ENCODE assay signal across 24 mouse cellular contexts in the genomic region with DNA sequence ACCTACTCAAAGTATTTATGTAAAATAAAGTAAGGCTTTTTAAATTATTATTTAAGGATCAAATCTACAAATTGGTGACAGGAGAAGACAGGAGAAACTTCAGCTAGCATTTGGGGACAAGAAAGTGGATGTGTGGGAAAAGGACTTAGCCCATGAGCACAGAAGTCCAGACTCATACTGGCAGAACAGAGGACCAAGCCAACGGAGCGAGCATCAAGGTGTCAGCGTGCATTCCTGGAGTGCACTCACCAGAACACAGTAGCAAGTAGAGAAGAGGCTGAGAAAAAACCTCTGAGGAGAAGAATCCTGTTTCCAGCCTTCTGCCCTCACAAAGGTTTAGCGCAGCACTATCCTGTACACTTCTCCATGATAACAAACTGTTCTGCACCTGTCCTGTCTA. TPM values are rescaled to one million over a fixed set of nuclear protein-coding genes. Genes with fewer than 3 reads are reported as not detected.
DNase-seq lines count a peak whose midpoint lies in the region; ATAC-seq and TF ChIP-seq lines count a peak whose summit lies in the region.
"Had no signal": no experiment of that assay in that cellular context is flagged by ENCODE, and none has a peak within 500 bp of the region (broad histone marks: within the 10 kb centered on the region; RNA-seq: fewer than 3 reads in every experiment).

No protein-coding gene starts in this region.

- DNase-seq in kidney, adult 18-20 months, result peak; percentile 41
- DNase-seq in kidney, postnatal 10 days, result peak; percentile 42
- no peak for DNase-seq in liver, embryonic 13.5 days
- DNase-seq in lung, adult 2 months, result no peak
- no peak for DNase-seq in right cerebral cortex, postnatal 10 days (ENCODE audit: low spot score in 2 of 2)
- DNase-seq: adrenal gland, postnatal 10 days; cerebellum, adult 8-10 months; cerebellum, postnatal 36 days; gastrocnemius, postnatal 10 days; heart, postnatal 10 days; layer of hippocampus, postnatal 36 days; thymus, adult 2 months; thymus, postnatal 4 days had no signal

- peaks cover 30% of the 10 kb centered on the region for H3K4me1 ChIP-seq in brown adipose tissue, adult 24 weeks (ENCODE audit: control insufficient read depth, insufficient read depth, insufficient read length, low read length)
- H3K4me1 ChIP-seq in liver, embryonic 13.5 days (replicated peaks), result peaks cover 51% of the 10 kb centered on the region
- peaks cover 32% of the 10 kb centered on the region for H3K4me1 ChIP-seq in lung, adult 2 months (ENCODE audit: control insufficient read depth, insufficient read depth, low read length)
- H3K4me1 ChIP-seq in hindbrain, embryonic 13.5 days (replicated peaks), result no peaks in the 10 kb centered on the region
- H3K4me1 ChIP-seq: forebrain, embryonic 15.5 days; limb, embryonic 12.5 days had no signal

- no peaks in the 10 kb centered on the region for H3K36me3 ChIP-seq in liver, embryonic 13.5 days
- H3K36me3 ChIP-seq in hindbrain, embryonic 13.5 days, result no peaks in the 10 kb centered on the region
- H3K36me3 ChIP-seq: forebrain, embryonic 15.5 days; heart, embryonic 12.5 days; hindbrain, embryonic 10.5 days; limb, embryonic 12.5 days had no signal

- no peak for ATAC-seq in liver, embryonic 13.5 days (ENCODE audit: low read depth)
- ATAC-seq in hindbrain, embryonic 13.5 days (ENCODE audit: low FRiP score), result no peak
- ATAC-seq: forebrain, embryonic 15.5 days; midbrain, embryonic 16.5 days had no signal

- H3K9me3 ChIP-seq in liver, embryonic 13.5 days (replicated peaks), result no peaks in the 10 kb centered on the region
- no peaks in the 10 kb centered on the region for H3K9me3 ChIP-seq in hindbrain, embryonic 13.5 days
- H3K9me3 ChIP-seq: forebrain, embryonic 15.5 days; heart, embryonic 12.5 days; hindbrain, embryonic 10.5 days; limb, embryonic 12.5 days had no signal

- H3K27me3 ChIP-seq in liver, embryonic 13.5 days, result no peaks in the 10 kb centered on the region
- no peaks in the 10 kb centered on the region for H3K27me3 ChIP-seq in hindbrain, embryonic 13.5 days
- H3K27me3 ChIP-seq: forebrain, embryonic 15.5 days; heart, embryonic 12.5 days; limb, embryonic 12.5 days had no signal

- H3K27ac ChIP-seq in brown adipose tissue, adult 24 weeks (replicated peaks; ENCODE audit: low read depth, low read length), result 0 out of 2 replicates have a peak overlapping the region, but pooled peaks have one; percentile 6
- peak overlapping the region; percentile 68 for H3K27ac ChIP-seq in liver, embryonic 13.5 days
- no peak overlapping the region for H3K27ac ChIP-seq in hindbrain, embryonic 13.5 days
- H3K27ac ChIP-seq: forebrain, embryonic 15.5 days; hindbrain, embryonic 10.5 days; kidney, postnatal 0 days; limb, embryonic 12.5 days; stomach, postnatal 0 days had no signal

- peak overlapping the region; percentile 2; the same call in 1 of the 2 replicates for H3K4me2 ChIP-seq in liver, embryonic 13.5 days
- H3K4me2 ChIP-seq in hindbrain, embryonic 13.5 days, result no peak overlapping the region
- H3K4me2 ChIP-seq: forebrain, embryonic 15.5 days; heart, embryonic 12.5 days; limb, embryonic 12.5 days; lung, embryonic 14.5 days had no signal

- TF ChIP-seq POLR2A in lung, adult 2 months (IDR thresholded peaks at IDR 0.05; ENCODE audit: borderline replicate concordance, extremely low read depth, low read depth, low read length), result no peak

- H3K9ac ChIP-seq in liver, embryonic 13.5 days, result no peak overlapping the region
- H3K9ac ChIP-seq in hindbrain, embryonic 13.5 days, result no peak overlapping the region
- H3K9ac ChIP-seq: forebrain, embryonic 15.5 days; heart, embryonic 12.5 days; limb, embryonic 12.5 days; lung, embryonic 14.5 days had no signal

- 84% methylated on average over 4 of the region's 4 CpGs for WGBS in liver, embryonic 13.5 days (ENCODE audit: insufficient replicate concordance)
- WGBS in lung, adult 2 months, result 83% methylated on average over 4 of the region's 4 CpGs
- 87% methylated on average over 4 of the region's 4 CpGs for WGBS in hindbrain, embryonic 13.5 days

- TF ChIP-seq CTCF in lung, adult 2 months (IDR thresholded peaks at IDR 0.05; ENCODE audit: insufficient read depth, low read length), result no peak

- H3K4me3 ChIP-seq in brown adipose tissue, adult 24 weeks (ENCODE audit: insufficient read depth, low read depth, low read length), result no peak overlapping the region
- H3K4me3 ChIP-seq in liver, embryonic 13.5 days (replicated peaks), result no peak overlapping the region
- H3K4me3 ChIP-seq in lung, adult 2 months (replicated peaks; ENCODE audit: extremely low read depth, low read depth, low read length), result no peak overlapping the region
- H3K4me3 ChIP-seq in hindbrain, embryonic 13.5 days, result no peak overlapping the region
- H3K4me3 ChIP-seq: forebrain, embryonic 15.5 days; heart, embryonic 12.5 days; hindbrain, embryonic 10.5 days; limb, embryonic 12.5 days; myocyte had no signal

RNA-seq across cellular contexts. Expression of a gene that starts 48.8 kb away (rescaled TPM):
- 45.5 and 51.7 TPM in 2 replicates for polyA plus RNA-seq in brown adipose tissue, adult 24 weeks (2012; ENCODE audit: insufficient read depth, insufficient read length, missing spikeins)
- 41.0 and 52.5 TPM in 2 replicates for polyA plus RNA-seq in liver, embryonic 13.5 days (2015; fragmentation: Nextera tagmentation; extraction: Ambion mirVana)
- polyA plus RNA-seq in lung, adult 2 months (2012; rRNA removed), result 45.2 and 55.1 TPM in 2 replicates
- 63.4 and 66.3 TPM in 2 replicates for polyA plus RNA-seq in hindbrain, embryonic 13.5 days (2015; fragmentation: Nextera tagmentation; extraction: Ambion mirVana)

Comparison
In these comparisons a context has a peak if more than half of its experiments do, and no peak if none do; other contexts are left out.
1. DNase-seq: peak in kidney, adult 18-20 months (single experiment) and kidney, postnatal 10 days (single experiment); none in liver, embryonic 13.5 days (single experiment), lung, adult 2 months (single experiment) and right cerebral cortex, postnatal 10 days (0 of 2).